Mouse (Mus musculus) G1E-ER4 (cell line): ENCODE results near the gene Tspan5. TPM values are rescaled to one million over a fixed set of nuclear protein-coding genes. Genes with fewer than 3 reads are reported as not detected.

Experiments used
- GATA1 ChIP-seq: IDR thresholded peaks from one replicate; pipeline ENCODE4 v1.8.0; 2012; ENCODE audit warnings: low read length, inconsistent platforms
- polyA plus RNA-seq: library from polyadenylated mRNA; stranded (reverse); fragments of >175 nt; gene quantifications from 2 replicates; pipeline ENCODE4 v1.2.3, GENCODE M21; 2012

The Tspan5 gene
- polyA plus RNA-seq, 1 experiment = not detected

- TF ChIP-seq GATA1 = no peak
Observed at GRCm38 (mm10) chr3:138783859-138784640, 42.1 kb downstream of the Tspan5 start.

- no peak for TF ChIP-seq GATA1
Observed at GRCm38 (mm10) chr3:138784641-138785025, 42.6 kb downstream of the Tspan5 start.

- no peak for TF ChIP-seq GATA1
Observed at GRCm38 (mm10) chr3:138787758-138788488, 45.9 kb downstream of the Tspan5 start.

GRCm38 (mm10) chr3:138788489-138788850 lies 46.5 kb downstream of the Tspan5 start:
- no peak for TF ChIP-seq GATA1

- TF ChIP-seq GATA1 = no peak
Observed at GRCm38 (mm10) chr3:138789275-138789674, 47.3 kb downstream of the Tspan5 start.

GRCm38 (mm10) chr3:138794533-138794932 lies 52.5 kb downstream of the Tspan5 start:
- TF ChIP-seq GATA1 = no peak

GRCm38 (mm10) chr3:138795951-138796350 lies 54.0 kb downstream of the Tspan5 start:
- no peak for TF ChIP-seq GATA1

GRCm38 (mm10) chr3:138796583-138796982 lies 54.6 kb downstream of the Tspan5 start:
- TF ChIP-seq GATA1 = no peak

- no peak for TF ChIP-seq GATA1
Observed at GRCm38 (mm10) chr3:138800664-138801411, 58.8 kb downstream of the Tspan5 start.

- TF ChIP-seq GATA1 = no peak
Observed at GRCm38 (mm10) chr3:138801661-138802060, 59.7 kb downstream of the Tspan5 start.

- no peak for TF ChIP-seq GATA1
Observed at GRCm38 (mm10) chr3:138802722-138803443, 60.9 kb downstream of the Tspan5 start.

- no peak for TF ChIP-seq GATA1
Observed at GRCm38 (mm10) chr3:138803444-138804085, 61.6 kb downstream of the Tspan5 start.

- no peak for TF ChIP-seq GATA1
Observed at GRCm38 (mm10) chr3:138804104-138805048, 62.4 kb downstream of the Tspan5 start.

- TF ChIP-seq GATA1 = no peak
Observed at GRCm38 (mm10) chr3:138807795-138808194, 65.8 kb downstream of the Tspan5 start.
